Mouse (Mus musculus) cerebellum, adult 9-11 months (tissue): ENCODE measurements around the gene Galnt14.

ENCODE experiments used
- DNase-seq: peaks from one replicate; pipeline ENCODE4 v3.0.0; 2022

Gene Galnt14

DNA sequence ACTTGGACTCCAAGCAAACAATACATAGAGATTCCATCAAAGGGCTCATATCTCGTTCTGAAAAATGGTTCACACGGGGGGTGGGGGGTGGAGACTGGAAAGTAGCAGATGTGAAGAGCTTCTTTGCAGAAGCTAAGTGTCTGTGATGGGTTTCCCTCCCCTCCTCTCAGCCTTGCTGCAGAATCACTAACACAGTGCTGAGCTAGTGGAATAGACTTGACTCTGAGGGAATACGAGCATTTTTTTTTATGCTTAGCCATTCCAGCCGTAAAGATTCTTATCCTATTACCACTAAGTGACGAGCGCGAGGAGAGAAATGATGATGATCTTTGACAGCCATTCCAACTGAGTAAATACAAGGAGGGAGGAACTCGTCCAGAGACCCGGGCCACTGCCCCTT is 142.0 kb downstream of the Galnt14 start:
- DNase-seq = no peak

DNA sequence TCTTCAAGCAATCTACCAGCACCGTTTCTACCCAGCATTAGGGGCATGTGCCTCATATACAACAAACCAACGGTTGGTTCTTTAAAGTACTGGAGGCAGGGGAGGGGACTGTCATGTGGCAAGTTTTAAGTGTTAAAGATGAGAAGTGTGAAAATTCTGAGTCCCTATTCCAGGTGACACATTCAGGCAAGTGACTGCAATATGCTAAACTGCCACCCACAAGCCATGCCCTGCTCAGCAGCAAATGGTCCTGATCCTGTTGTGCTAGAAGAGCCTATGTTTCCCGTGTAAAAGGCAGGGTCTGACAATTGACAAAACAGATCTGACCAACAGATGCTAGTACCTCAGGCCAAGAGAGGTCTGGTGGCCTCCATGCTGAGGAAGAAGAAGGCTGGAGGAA is 149.1 kb downstream of the Galnt14 start:
- no peak for DNase-seq

DNA sequence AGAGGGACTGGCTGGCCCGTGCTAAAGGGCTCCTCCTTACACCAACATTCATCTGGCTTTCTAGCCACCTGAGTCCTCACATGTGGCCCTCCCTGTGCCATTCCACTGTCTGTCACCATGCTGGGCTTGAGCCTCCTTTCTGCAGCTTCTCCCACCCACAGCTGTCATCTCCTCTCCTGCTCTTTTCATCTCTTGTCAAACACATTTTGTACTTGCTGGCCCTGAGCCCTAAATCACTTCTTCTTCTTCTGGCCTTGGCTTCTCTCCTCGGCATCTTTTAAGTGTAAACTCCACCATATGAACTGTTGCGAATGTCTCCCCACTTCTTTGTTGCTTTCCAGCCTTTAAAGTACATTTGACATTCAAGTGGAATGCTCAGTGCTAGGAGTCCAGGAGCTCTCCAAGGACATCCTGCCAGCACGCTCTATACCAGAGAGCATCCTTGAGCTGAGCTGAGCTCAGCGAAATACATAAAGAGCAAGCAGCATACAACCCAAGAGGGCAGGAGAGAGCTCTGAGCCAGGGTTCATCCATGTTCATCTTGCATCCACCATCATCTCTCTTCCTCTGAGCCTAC is 150.0 kb downstream of the Galnt14 start:
- no peak for DNase-seq

DNA sequence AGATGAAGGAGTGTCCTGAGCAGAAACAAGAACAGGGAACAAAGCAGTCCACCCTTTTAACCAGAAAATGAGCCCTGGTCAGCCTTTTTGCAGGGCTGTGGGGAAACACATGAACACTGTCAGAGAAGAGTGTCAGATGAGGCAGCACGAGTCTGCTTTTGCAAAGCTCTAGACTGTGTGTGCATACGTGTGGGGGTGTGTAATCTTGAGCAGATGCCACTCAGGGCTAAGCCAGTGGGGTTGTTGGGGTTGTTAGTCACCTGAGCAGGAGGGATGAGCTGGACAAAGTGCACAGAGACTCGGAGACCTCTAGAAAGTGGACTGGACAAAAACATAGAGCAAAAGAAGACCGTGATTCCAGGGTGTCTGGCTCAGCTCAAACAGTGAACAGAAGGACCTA is 150.8 kb downstream of the Galnt14 start:
- no peak for DNase-seq

DNA sequence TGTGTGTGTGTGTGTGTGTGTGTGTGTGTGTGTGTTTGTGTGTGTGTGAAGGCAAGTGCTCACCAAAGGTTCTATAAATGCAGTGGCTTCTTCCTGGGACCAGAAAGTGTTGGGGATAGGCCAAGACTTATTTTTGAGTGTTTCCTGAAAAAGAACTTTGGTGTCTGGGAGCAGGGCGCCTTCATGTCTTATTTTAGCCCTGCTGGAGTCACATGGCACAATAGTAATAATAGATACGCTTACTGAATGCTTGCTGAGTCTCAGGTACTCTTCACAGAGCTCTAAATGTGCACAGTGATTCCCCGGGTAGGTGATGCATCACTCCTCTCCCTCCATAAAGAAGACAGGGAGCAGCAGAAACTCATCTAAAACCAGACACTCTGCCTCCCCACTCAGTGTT is 153.2 kb downstream of the Galnt14 start:
- no peak for DNase-seq

DNA sequence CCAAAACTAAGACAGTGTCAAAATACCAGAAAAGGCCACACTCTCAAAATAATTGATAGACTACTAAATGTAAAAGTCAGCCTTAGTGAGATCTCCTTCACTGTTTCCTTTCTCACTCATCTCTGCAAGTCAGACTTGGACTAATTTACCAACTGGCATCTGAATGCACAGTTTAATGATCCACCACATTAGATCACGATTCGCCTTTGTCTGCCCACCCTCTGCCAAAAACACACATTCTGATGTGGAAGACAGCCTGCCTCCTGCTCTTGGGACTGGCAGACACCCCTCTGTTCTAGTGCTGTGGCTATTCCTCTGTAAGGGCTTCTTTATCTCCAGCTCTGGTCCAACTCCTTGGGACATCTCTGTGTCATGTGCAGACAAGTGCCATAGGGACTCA is 153.8 kb downstream of the Galnt14 start:
- no peak for DNase-seq

DNA sequence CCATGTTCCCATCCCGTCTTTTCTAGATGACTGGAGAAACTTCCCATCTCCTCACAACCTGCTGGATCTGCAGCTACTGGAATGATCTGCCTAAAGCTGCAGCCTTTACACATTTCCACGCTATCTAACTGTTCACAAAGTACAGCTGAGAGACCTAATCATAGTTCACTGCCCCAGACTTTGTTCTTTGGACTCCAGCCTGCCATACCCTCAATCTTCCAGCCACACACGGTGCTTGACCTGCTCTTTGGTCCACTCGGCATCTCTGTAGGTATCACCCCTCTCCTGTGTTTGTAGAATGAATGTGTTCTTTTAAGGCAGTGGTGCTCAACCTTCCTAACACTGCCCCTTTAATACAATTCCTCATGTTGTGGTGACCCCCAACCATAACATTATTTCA is 155.6 kb downstream of the Galnt14 start:
- DNase-seq = no peak

DNA sequence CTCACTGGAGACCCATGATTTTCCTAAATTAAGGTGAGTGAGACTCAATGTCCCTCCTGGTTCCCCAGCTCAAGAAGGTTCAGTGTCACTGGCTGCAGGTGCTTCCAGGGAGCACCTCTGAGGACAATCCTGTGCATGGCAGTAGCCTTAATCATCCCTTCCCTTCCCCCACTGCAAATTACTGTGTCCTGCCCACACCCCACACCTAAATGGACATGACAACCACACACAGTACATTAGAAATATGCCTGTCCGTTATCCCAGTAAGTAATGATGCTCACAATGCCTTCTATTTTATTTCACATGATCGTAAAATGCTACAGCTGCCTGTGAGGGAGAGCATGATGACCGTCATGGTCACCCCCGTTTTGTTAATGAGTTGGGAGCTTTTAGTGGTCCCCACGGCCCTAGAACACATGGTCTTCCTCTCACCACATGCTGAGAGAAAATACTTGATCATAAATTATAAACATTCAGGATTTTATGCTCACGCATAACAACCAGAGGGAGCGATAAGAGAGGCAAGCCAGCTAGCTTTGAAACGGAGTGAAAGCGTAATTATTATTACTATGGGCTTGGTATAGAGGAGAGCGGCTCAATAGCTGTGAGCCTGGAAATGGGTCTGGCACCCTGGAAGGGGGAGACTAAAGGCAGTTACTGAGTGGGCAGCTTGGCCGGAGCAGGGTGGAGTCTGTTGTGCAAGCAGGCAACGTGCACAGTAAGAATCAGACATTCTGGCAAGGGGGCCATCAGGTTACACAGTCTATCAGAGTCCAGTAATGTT is 161.3 kb downstream of the Galnt14 start:
- DNase-seq = no peak

DNA sequence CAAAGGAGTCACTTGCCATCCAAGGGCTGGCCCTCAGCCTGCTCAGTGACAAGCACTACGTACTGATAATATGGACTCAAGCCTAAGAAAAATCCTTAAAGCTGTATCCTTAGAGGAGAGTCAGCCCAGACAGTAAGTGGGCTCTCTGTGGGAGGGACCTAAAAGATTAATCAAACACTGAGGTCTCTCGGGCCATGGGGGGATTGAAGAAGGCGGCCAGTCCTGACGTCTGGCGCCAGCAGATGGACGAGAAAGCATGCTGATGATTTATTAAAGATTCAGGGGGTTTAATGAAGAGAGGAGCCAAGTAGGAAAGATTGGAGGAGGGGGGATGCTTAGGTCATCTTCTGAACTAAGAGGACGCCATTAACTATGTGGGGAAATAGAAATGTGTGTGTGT is 162.1 kb downstream of the Galnt14 start:
- no peak for DNase-seq

DNA sequence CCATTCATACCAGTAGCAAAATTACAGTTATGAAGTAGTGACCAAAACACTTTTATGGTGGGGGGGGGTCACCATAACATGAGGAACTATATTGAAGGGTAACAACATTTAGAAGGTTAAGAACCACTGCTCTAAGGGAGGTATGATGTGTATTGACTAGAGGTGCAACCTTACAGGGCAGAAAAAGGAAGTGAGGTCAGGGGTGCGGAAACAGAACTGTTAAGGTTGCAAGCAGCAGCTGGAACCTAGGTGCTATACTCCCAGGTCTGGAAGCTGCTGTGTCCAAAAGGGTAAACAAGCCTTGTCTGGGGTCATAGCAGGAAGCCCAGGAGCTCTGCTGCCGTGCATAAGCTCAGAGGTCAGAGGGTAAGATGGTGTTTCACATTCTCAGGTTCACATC is 162.8 kb downstream of the Galnt14 start:
- no peak for DNase-seq

DNA sequence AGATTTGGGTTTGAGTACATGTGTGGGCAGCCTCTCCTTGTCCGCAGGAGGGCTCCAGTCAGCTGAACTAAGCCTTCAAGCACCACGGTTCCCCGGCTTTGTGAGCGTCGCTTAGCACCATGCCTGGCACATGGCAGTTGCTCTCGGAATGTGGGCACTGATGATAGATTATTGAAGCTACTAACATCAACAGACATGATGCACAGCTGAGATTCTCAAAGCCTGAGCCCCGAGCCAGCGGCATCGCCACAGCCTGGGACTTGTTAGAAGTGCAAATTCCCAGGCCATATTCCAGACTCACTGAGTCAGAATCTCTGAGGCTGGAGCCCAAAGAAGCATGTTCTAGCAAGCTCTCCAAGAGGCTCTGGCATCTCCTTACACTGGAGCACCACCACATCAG is 168.3 kb downstream of the Galnt14 start:
- DNase-seq = no peak

DNA sequence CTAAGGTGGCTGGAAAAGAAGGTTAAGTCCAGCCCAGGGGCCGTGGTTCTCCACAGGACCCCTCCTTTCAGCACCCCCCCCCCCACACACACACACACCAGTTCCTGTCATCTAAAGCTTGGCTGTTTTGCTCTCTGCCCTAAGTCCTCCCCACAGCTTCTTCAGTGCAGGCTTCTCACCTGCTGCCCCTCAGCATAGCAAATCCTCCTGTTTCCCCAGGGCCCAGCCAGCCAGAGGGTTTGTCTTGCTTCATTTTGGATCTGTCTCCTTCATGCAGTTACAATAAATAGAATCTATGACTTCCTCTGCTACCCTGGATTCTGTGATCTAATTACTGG is 169.1 kb downstream of the Galnt14 start:
- DNase-seq = no peak

DNA sequence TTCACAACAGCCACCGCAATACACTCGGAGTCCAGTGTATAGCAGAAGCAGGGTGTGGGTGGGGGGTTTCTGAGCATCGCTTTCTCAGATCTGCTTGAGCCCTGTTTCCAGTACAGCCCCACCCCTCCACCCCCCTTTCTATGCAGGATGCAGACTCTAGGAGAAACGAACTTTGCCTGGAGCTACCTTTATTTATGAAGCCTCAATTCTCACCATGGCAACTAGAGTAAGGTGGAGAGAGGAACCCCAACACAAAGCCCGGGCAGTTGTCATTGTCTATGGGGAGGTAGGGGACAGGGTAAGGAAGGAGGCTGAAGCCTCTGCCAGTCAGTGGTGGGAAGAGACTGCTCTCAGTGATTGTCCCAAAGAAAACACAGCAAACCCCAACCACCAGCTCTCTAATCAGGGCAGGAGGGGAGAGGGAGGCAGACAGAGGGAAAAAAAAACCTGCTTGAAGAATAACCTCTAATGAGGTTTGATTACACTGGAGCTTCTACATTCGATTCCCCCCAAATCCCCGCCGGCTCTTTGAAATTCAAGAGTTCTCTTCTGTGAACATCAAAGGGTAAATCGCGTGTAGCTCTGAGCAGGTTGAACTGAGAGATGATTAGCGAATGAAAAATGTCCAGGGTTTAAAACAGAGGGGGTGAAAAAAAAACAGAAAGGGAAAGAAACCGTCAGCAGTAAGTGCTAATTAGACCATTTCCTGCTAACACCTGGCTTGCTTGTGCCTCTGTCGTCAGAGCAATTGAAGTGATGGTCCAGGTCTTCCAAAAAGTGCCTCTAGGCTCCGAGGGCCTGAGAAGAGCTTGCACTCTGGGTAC is 169.6 kb downstream of the Galnt14 start:
- DNase-seq = no peak

DNA sequence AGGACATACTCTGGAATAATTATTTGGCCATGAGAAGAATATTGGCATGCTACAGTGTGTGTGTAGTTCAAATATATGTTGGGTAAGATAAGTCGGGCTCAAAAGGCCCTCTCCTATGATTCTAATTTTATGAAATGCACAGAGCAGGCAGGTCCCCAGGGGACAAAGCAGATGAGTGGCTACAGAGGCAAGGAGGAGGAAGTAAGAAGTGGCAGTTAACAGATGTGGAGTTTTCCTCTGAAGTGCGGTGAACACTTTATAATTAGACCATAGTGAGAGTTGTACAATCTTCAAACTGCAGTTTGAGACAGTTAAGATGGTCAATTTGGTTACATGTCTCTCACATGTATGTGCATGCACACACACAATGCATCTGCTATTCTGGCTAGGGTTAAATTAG is 178.4 kb downstream of the Galnt14 start:
- no peak for DNase-seq

DNA sequence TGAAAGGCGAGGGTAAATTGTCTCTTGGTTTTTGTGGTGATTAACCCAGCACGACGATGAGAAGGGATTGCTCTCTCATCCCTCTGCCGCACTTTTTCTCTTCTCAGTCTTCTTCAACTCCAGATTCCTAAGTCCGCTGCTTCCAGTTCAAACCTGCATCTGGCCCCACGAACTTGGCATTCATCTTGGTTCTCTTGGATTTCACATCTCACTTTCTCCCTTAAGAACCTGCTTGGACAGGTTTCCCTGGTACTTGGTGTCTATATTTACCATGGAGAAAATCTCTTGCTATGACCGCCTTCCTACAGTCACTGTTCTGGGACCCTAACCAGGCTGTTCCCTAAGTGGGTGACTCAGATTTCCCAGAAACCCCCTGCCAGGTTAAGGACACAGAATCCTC is 188.1 kb downstream of the Galnt14 start:
- no peak for DNase-seq

DNA sequence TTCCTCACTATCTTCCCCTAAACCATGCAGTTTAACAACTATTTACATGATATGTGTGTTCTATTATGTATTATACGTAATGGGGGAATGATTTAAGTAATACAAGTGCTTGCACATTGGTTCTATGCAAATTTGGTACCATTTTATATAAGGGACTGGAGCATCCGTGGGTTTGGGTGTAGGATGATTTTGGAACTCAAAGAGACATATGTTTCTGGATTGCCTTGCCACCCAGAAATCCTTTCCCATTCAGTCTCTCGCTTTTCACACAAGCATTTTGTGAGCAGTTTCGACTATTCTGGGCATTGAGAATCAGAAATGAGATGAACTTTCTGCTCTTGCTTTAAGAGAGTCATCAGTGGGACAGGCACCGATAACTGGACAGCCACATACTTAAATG is 190.9 kb downstream of the Galnt14 start:
- DNase-seq = no peak

DNA sequence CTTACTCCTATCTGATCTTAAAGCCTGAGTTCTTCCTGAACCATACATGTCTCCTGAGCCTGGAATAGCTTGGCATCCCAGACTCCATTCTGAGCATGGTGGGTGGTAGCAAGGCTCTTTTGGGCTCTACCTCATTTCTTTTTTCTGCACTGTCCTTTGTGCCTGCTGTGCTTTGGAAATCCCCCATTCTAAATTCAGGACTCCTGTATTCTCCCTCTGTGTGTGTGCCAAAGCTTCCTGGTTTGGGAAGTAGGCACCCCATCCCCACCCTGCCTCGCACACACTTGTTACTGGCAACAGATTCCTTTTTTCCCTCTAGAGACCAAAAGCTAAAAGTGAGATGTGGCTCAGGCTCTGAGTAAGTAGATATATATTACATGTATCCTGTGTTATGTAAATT is 191.9 kb downstream of the Galnt14 start:
- no peak for DNase-seq

DNA sequence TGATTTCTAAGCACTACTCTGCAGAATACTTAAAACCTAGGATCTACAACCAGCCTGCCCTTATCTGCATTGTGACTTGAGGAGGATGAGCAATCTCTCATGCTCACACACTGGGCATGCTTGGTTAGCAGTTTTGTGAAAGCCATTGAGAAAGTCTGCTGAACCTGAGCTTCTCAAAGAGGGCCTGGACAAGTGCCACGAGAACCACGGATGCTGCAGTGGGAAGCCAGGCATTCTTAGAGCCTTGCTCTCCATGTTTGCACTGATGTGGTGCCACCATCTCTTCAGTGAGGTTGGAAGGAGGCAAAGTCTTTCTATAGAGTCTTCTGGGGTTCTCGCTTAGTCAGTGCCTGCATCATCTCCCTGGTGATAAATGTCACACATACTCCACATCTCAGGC is 194.7 kb downstream of the Galnt14 start:
- DNase-seq = no peak

DNA sequence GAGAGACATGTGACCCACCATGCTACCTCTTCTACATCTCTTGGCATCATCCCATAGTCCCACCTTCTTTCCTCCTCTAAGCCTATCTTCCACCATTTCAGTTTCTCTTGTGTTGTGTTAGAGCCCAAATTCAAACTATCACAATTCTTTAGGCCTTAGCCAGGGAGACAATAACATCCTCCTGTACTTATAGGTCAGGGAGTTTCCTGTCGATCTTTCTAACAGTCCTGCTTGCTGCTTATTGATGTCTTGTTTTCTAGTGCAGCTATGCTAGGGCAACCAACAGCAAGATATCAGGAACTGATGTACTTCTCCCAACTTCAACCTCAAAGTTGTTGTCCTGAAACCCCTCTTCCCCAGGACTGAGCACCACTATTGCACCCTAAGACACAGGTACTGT is 195.4 kb downstream of the Galnt14 start:
- DNase-seq = no peak

DNA sequence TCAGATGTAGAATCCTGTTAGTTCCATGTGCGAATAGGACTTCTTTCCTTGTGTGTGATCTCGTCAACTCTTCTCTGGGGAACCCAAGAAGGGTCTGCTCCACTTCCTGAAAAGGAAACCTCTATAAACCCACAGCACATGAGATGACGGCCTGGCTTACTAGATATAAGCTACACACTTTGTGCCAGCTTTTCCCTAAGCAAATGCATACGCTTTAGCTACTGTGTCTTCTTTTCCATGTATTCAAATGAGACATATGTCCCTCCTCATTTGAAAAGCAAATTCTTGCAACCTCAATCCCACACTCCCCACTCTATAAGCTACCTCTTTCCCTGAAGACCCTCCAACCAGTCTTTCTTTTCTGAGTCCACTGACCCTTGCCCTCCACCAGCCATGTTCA is 196.0 kb downstream of the Galnt14 start:
- no peak for DNase-seq

DNA sequence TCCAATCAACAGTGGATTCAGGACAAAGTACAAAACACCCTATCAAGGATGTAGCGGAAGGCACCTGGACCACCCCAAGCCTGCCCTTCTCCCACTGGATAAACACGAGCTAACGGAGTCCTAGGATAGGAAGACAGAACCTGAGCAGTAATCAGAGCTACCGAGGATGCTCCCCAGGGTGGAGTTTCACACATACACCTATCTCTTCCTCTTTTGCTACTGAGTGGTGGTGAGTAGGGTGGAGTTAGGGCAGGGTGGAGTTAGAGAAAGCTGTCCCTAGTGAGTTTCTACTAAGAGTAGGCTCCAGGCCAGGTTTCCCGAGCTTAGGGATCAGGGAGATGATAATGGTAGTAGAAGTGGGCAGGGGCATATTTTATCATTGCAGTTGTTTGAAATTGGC is 197.4 kb downstream of the Galnt14 start:
- DNase-seq = no peak

DNA sequence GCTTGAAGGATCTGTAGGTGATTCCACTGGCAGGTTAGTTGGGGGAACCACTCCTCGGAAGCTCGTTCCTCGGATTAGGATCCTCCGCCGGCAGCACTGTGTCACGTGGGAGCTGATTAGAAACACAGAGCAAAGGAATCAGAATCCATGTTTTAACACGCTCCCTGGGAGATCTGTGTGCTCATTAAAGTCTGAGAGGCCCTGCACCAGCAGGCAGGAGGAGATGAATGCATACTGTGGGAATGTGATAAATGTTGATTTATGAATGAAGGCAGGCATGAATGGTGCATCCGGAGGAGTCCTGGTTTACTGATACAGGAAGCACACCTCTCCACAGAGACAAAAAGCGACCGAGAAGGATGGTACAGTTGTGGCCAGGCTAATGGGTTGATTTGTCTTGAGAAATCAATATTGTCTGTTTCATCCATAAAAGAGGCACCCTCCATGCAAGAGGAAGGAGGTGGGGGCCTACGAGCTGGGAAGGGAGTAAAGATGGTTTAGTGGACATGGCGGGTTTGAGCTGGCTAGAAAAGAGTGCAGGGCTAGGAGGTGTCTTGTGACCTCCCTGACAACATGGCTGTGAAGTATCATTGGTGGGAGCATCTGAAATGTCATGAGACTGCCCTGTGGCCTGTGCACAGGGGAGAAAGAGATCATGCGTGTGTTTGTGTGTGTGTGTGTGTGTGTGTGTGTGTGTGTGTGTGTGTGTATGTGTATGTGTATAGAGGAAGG is 202.3 kb downstream of the Galnt14 start:
- no peak for DNase-seq

DNA sequence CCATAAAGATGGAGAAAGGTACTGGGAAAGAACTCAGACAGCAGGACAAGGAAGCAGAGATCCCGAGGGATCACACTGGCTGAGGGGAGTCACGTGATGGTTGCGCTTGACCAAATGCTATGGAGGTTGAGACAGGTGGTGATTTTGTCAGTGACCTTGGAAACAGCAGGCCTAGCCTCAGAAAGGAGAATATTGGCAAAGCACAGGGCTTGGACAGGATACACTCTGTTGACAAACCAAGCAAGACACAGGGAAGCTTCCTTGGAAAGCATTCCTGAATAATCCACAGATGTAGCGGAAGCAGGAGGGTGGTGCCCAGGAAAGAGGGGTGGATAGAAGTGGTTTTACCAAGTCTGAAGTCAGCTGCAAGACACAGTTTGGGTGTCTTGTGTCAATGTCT is 206.1 kb downstream of the Galnt14 start:
- no peak for DNase-seq

DNA sequence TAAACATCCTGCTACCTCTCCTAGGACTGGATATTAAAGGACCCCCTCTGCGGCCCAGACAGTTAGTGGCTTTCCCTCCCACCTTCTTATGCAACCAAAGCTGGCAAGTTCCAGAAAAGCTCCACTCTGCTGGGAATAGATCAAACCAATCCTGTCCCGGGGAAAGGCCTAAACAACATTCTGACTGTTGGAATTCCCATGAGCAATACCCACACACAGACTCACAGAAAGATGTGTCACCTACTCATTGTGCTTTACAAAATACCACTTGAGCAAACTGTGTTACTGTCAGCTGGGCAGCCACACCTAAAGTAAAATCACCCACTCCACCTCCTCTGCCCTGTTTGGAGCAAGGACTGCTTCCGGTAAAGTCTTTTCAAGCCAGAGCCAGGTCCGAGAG is 207.6 kb downstream of the Galnt14 start:
- DNase-seq = no peak
